Mouse (Mus musculus) heart, adult 9 months (tissue): ENCODE measurements at regions not wholly inside any gene's neighbourhood (a gene's known extent, or its start where the extent isn't known, plus 50 kb on each side); places are given as distances from the start of the nearest gene placed in this dataset.

Experiments used
- DNase-seq, 2 experiments: peaks; one replicate each; pipeline ENCODE4 v3.0.0; 2022; ENCODE audit warnings: low spot score in 2 of 2

DNA sequence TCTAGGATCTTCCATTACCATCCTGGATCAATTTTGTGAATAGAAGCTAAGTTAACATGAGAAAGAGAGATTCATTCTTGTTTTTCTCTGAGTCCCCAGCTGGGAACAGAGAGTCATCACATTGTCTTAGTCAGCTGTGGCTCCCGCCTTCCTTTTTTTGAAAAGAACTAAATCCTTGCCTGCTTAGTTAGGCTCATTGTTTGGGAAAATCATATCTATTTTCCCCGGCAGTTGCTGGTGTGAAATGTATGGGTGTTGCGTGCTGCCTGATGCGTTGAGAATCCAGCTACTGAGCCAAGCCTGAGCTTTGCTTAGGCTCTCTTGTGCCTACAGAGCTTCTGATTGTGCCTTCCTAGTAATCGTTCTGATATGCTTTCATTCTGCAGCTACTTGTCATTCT is 66.3 kb downstream of the Fam50b start:
- DNase-seq = no peak

DNA sequence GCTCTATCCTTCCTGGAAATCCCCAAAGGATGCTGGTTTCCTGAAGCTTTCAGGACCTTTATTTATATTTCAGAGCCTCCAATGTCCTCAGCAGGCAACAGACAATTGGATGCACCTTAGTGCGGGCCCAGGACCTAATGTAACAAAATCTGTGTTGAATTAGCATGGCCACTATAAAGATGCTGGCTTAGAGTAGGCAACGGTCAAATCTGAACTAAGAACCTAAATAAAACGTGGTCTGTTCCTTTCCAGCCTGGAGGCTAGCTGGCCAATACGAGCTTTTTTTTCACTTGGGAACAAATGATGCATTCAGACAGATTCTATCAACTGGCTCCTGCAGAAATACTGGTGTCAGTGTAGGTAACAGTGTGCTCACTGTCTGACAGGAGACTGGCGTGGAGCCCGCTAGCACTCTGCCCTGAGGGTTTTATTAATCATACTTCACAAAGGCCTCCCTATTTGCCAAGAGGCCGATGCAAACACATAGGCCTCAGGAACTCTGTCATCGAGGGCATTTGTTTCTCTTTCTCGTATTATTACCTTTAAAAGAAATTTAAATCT is 68.5 kb upstream of the Prpf4b start:
- no peak for DNase-seq

DNA sequence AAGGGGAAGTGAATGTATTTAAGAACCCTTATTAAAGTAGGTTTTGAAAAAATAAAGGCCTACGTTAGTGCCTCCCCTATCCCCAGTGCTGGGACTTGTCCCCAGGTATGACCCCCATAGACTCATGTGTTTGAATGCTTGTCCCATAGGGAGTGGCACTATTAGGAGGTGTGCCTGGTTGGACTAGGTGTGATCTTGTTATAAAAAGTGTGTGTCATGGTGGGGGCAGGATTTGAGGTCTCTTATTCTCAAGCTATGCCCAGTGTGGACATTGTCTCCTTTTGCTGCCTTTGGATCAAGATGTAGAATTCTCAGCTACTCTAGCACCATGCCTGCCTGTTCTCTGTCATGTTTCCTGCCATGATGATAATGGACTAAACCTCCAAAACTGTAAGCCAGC is 65.6 kb upstream of the Prpf4b start:
- no peak for DNase-seq

DNA sequence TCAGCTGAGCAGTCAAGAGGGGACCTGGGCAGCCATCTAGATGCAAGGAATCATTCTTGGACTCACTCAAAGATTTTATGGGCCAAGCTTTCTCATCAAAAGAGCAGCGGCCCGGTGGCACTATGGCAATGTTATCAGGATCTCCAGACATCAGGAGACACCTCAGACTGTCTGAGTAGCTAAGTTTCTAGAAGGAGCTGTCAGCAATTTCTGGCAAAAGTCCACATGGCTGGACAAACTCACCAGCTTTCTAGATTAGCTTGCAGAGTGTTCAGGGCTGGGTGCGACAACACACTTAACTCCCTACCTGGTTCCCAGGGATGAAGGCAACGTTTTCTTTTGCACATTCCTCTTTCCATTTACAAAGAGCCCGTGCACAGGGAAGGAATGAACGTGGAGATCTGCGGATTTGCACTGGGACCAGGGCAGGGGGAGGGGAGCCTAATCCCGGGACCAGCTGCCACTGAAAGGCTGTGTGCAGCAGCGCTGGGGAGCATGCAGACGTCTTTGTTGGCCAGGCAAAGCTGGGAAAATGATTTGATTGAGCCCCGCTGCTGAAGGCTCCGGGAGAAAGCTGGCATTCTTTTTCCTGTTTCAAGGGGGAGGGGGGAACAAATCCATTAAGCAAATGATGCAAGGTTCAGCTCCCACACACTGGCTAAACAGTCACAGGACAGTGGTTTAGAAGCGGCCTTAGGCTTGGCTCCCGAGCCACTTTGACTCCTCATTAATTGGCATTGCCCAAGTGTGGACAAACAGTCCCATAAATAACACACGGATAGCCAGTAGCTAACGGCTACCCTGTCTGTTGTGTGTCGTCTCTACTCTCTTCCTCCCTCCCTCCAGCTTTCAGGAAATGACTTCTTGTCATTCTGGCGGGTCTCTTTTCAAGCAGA is 60.7 kb upstream of the Prpf4b start:
- DNase-seq = no peak

DNA sequence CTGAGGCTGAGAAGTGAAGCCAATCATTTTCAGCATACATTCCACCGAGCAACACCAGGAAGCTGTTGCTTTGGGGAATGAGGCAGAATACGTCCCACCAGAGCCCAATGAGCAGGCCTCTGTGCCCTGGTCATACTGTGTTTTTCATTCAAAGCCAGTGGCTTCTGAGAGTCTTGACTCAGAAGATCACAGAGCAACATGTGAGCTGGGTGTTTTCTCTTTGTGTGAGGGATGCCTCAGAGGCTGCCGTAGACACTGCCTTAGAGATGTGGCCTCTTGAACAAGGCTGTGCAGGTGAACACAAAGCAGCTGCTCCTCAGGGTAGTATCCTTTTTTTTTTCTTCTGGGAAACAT is 60.1 kb upstream of the Prpf4b start:
- DNase-seq = no peak

DNA sequence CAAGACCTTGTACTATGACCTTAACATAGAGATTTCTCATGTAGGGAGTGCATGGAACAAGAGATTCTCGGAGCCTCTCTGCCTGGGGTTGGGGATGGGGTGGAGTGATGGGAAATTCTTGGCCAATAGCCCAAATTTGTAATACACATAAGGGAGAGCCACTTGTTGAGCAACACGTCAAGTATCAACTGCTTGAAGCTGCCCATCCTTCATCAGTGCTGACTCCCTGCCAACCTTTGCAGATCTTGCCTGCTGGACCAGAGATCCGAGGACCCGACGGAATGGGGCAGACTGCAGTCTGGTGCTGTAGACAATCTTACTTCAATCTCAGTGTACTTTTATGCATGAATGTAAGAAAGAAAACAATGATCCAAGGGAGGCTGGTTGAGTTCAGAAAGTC is 56.9 kb upstream of the Prpf4b start:
- no peak for DNase-seq

DNA sequence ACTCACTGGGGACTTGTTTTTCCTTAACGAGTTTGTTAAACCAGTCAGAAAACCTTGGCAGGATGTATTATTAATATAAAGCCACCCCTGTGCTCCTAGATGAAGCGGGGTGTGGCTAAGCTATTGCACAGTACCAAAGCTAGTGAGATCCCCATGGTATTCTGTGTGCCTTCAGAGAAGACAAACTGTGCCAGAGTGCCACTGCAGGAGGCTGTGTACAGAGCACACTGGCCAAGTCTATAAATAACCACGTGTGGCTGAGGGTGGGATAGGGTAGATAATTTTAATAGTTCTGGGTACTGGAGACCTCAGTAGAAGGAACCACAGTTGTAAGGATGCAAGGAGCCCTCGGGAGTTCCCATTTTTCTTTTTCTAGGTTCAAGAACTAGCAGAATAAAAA is 54.7 kb upstream of the Prpf4b start:
- peak; percentile 17 to 20 for DNase-seq

DNA sequence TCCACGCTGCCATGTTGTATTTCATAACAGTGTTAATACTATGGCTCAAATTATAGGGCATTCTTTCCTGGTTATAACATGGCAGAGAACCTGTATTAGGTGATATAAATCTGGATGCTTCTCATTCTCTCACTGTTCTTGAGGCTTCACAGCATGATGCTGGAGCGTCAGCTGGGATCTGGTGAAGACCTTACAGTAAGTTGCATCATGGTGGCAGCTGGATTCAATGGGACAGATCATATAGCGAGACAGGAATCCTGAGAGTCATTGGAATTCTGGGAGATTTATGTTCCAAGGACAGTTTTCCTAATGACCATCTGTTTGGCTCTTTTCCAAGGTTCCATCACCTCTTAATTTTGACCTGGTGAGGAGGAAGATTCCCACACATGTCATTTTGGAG is 53.2 kb upstream of the Prpf4b start:
- DNase-seq = no peak

- no peak for DNase-seq
Measured at GRCm38 (mm10) chr13:34824157-34824556, 50.9 kb upstream of the Prpf4b start.
